7 mouse cellular contexts compared by ENCODE assay signal in genomic region chr2:180040406-180040805, GRCm38 (mm10). TPM values are rescaled to one million over a fixed set of nuclear protein-coding genes. Genes with fewer than 3 reads are reported as not detected.
A peak's percentile ranks its signal among the peaks of the same experiment; 100 is the strongest.
DNase-seq lines count a peak whose midpoint lies in the region; ATAC-seq and TF ChIP-seq lines count a peak whose summit lies in the region.

No protein-coding gene starts in this region.

- peak overlapping the region; percentile 65; the same call in 1 of the 2 replicates for H3K4me2 ChIP-seq in forebrain, embryonic 15.5 days (replicated peaks)
- peak overlapping the region; percentile 100 for H3K4me2 ChIP-seq in liver, embryonic 16.5 days (ENCODE audit: low read depth, low read length)

- DNase-seq in lung, postnatal 36 days: peak; percentile 40
- no peak for DNase-seq in lung, postnatal 14 days
- DNase-seq in right cerebral cortex, postnatal 10 days (ENCODE audit: low spot score in 2 of 2): no peak
- no peak for DNase-seq in layer of hippocampus, adult 9-11 months
- DNase-seq in kidney, adult 2 months: no peak

- peaks cover 47% of the 10 kb centered on the region for H3K4me1 ChIP-seq in forebrain, embryonic 15.5 days
- H3K4me1 ChIP-seq in liver, embryonic 16.5 days (ENCODE audit: control insufficient read depth, low read depth, low read length): peaks cover 26% of the 10 kb centered on the region
- peaks cover 11% of the 10 kb centered on the region for H3K4me1 ChIP-seq in kidney, adult 2 months (ENCODE audit: control insufficient read depth, insufficient read depth, low read length)

- no peak for ATAC-seq in forebrain, embryonic 15.5 days (replicated peaks)
- no peak for ATAC-seq in liver, embryonic 16.5 days (ENCODE audit: low read depth)

- no peak for TF ChIP-seq CTCF in kidney, adult 2 months (conservative IDR thresholded peaks at IDR 0.05; ENCODE audit: insufficient read depth, insufficient read length, low read depth, low read length)

- no peak overlapping the region for H3K27ac ChIP-seq in forebrain, embryonic 15.5 days (replicated peaks)
- peak overlapping the region; percentile 58; the same call in 1 of the 2 replicates for H3K27ac ChIP-seq in liver, embryonic 16.5 days (ENCODE audit: low read length)
- no peak overlapping the region for H3K27ac ChIP-seq in kidney, adult 2 months (ENCODE audit: insufficient read depth, low read depth, low read length)

- 0 out of 2 replicates have a peak overlapping the region, but pooled peaks have one; percentile 5 for H3K9ac ChIP-seq in forebrain, embryonic 15.5 days (replicated peaks)
- H3K9ac ChIP-seq in liver, embryonic 16.5 days (ENCODE audit: low read depth, low read length): 0 out of 2 replicates have a peak overlapping the region, but pooled peaks have one; percentile 18

- no peak overlapping the region for H3K4me3 ChIP-seq in forebrain, embryonic 15.5 days
- peak overlapping the region; percentile 95; the same call in 1 of the 2 replicates for H3K4me3 ChIP-seq in liver, embryonic 16.5 days (ENCODE audit: low read depth, low read length)
- no peak overlapping the region for H3K4me3 ChIP-seq in kidney, adult 2 months (ENCODE audit: insufficient read depth, low read depth, low read length)

- no peaks in the 10 kb centered on the region for H3K27me3 ChIP-seq in forebrain, embryonic 15.5 days
- peaks cover 5% of the 10 kb centered on the region; the same call in 1 of the 2 replicates for H3K27me3 ChIP-seq in liver, embryonic 16.5 days (ENCODE audit: control insufficient read depth, insufficient read depth, low read depth, low read length)
- H3K27me3 ChIP-seq in kidney, adult 2 months (replicated peaks; ENCODE audit: control insufficient read depth, insufficient read depth, low read length): no peaks in the 10 kb centered on the region

- no peaks in the 10 kb centered on the region for H3K9me3 ChIP-seq in forebrain, embryonic 15.5 days
- H3K9me3 ChIP-seq in liver, embryonic 16.5 days (replicated peaks; ENCODE audit: control insufficient read depth, low read length): no peaks in the 10 kb centered on the region

- peaks cover 37% of the 10 kb centered on the region for H3K36me3 ChIP-seq in forebrain, embryonic 15.5 days
- H3K36me3 ChIP-seq in liver, embryonic 16.5 days (ENCODE audit: control insufficient read depth, insufficient read depth): peaks cover 35% of the 10 kb centered on the region
- peaks cover 9% of the 10 kb centered on the region for H3K36me3 ChIP-seq in kidney, adult 2 months (ENCODE audit: control insufficient read depth, insufficient read depth, low read length)

- WGBS in forebrain, embryonic 15.5 days: 65% methylated on average over 6 of the region's 6 CpGs
- 39% methylated on average over 6 of the region's 6 CpGs for WGBS in liver, embryonic 16.5 days (ENCODE audit: insufficient replicate concordance)
- WGBS in kidney, adult 2 months: 31% methylated on average over 6 of the region's 6 CpGs

- no peak for TF ChIP-seq POLR2A in kidney, adult 2 months (IDR thresholded peaks at IDR 0.05; ENCODE audit: low read depth, low read length)

RNA-seq across cellular contexts. Expression of gene Psma7, which starts 1.8 kb away (rescaled TPM):
- 541 and 580 TPM in 2 replicates for polyA plus RNA-seq in forebrain, embryonic 15.5 days (2015; fragmentation: Nextera tagmentation; extraction: Ambion mirVana)
- polyA plus RNA-seq in liver, embryonic 16.5 days (2015; fragmentation: Nextera tagmentation; extraction: Ambion mirVana): 214 and 234 TPM in 2 replicates
- 156 and 185 TPM in 2 replicates for polyA plus RNA-seq in kidney, adult 2 months (2012; rRNA removed)

RNA-seq across cellular contexts. Expression of gene Ss18l1, which starts 1.9 kb away (rescaled TPM):
- 57.5 and 59.5 TPM in 2 replicates for polyA plus RNA-seq in forebrain, embryonic 15.5 days (2015; fragmentation: Nextera tagmentation; extraction: Ambion mirVana)
- 1.0 and 1.1 TPM in 2 replicates for polyA plus RNA-seq in liver, embryonic 16.5 days (2015; fragmentation: Nextera tagmentation; extraction: Ambion mirVana)
- polyA plus RNA-seq in kidney, adult 2 months (2012; rRNA removed): 6.7 and 7.5 TPM in 2 replicates

RNA-seq across cellular contexts. Expression of gene Lsm14b, which starts 15.6 kb away (rescaled TPM):
- 20.6 and 23.6 TPM in 2 replicates for polyA plus RNA-seq in forebrain, embryonic 15.5 days (2015; fragmentation: Nextera tagmentation; extraction: Ambion mirVana)
- polyA plus RNA-seq in liver, embryonic 16.5 days (2015; fragmentation: Nextera tagmentation; extraction: Ambion mirVana): 0.86 and 0.91 TPM in 2 replicates
- polyA plus RNA-seq in kidney, adult 2 months (2012; rRNA removed): 27.2 and 29.5 TPM in 2 replicates

RNA-seq across cellular contexts. Expression of gene Mtg2, which starts 30.0 kb away (rescaled TPM):
- 35.6 and 38.5 TPM in 2 replicates for polyA plus RNA-seq in forebrain, embryonic 15.5 days (2015; fragmentation: Nextera tagmentation; extraction: Ambion mirVana)
- 9.7 and 11.1 TPM in 2 replicates for polyA plus RNA-seq in liver, embryonic 16.5 days (2015; fragmentation: Nextera tagmentation; extraction: Ambion mirVana)
- polyA plus RNA-seq in kidney, adult 2 months (2012; rRNA removed): 24.3 and 26.2 TPM in 2 replicates

Comparison
In these comparisons a context has a peak if more than half of its experiments do, and no peak if none do; other contexts are left out.
1. RNA of gene Lsm14b, which starts 15.6 kb away (polyA plus RNA-seq): 27.2 to 29.5 TPM in kidney, adult 2 months and 20.6 to 23.6 TPM in forebrain, embryonic 15.5 days; 0.86 to 0.91 TPM in liver, embryonic 16.5 days; every median in the first group is over 10 times any median in the second.